Mouse (Mus musculus) C2C12 (cell line): ENCODE data around the gene Xpnpep1.

ENCODE experiments used
- MAX ChIP-seq: IDR thresholded peaks from one replicate; pipeline ENCODE4 v1.6.1; 2011; ENCODE audit warnings: mild to moderate bottlenecking, control low read depth
- MYOD1 ChIP-seq: IDR thresholded peaks from one replicate; pipeline ENCODE4 v1.6.1; 2011; ENCODE audit warnings: low read depth; ENCODE audit not compliant: control insufficient read depth, insufficient read length

DNA sequence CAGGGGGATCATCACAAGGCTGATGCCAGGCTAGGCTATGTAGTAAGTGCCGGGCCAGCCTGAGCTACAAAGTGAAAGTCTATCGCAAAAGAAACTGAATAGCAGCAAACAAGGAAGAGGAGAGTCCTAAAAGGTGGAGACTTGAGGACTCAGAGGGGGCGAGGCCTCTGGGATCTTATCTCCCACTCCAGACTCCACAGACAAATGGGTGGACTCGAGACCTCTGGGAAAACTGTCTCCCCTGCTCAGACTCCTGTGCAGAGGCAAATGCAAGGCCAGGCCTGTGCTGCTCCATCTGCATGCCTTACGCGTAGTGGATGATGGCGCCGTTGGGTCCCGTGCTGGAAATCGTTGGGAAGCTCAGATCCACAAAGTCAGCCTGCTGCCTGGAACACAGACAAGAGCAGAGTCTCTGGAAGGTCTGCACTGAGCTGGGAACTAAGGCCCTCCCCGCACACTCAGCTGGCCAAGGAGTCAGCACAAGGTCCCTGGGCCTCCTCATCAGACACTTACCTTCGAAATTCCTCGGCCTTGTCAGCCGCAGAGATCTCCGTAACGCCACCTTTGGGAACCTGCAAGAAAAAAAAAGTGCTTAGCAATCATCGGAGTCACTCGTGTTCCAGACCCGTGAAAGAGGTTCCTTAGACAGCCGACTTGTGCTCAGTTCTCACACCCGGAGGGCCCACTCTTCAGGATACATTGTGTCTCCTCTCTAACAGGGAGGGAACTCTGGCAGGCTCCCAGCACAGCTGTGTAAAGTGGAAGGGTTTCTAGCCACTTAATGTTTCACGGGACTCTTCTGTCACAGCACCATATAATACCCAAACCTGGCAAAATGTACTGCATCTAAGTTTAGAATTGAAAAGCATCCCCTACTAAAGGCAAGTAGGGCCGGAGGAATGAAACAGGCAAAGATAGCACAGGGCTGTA is 37.6 kb downstream of the Xpnpep1 start:
- no peak for TF ChIP-seq MAX
- TF ChIP-seq MYOD1 = no peak
